Mouse (Mus musculus): ENCODE data around the gene Syngap1.

DNA sequence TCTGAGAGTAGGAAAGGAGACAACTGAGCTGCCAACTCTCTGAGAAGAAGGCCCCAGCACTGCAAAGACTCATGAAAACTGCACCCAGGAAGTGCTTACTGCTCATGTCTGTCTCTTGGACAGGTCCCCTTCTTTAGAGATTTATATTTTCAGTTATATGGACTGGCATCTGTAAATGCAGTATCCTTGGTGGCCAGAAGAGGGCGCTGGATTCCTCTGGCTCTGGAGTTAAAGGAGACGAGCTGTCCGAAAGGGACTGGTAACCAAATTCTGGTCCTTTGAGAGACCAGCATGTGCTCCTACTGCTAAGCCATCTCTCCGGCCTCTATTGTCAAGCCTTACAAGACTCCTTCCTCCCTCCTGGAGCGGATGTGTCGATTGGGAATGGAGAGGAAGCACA lies 60.8 kb downstream of the Syngap1 start:
- TF ChIP-seq CTCF (IDR thresholded peaks at IDR 0.05; ENCODE audit: insufficient read depth, low read length), result peak; percentile 60
- TF ChIP-seq POLR2A (IDR thresholded peaks at IDR 0.05; ENCODE audit: borderline replicate concordance, extremely low read depth, low read depth, low read length), result no peak
